Mouse (Mus musculus) brain, embryonic 14.5 days (tissue): ENCODE measurements around the gene Irs1.

Source experiments
- CTCF ChIP-seq: fragments of 200-500 bp; IDR thresholded peaks from 2 replicates; pipeline ENCODE4 v1.5.1; 2012; ENCODE audit warnings: inconsistent platforms, mild to moderate bottlenecking, moderate library complexity, borderline replicate concordance; ENCODE audit not compliant: insufficient read depth, insufficient read length; ENCODE audit errors: extremely low read depth
- POLR2A ChIP-seq: fragments of 200-500 bp; IDR thresholded peaks from 2 replicates; pipeline ENCODE4 v1.6.1; 2012; ENCODE audit warnings: mild to moderate bottlenecking, inconsistent platforms, borderline replicate concordance; ENCODE audit not compliant: poor library complexity, insufficient read depth, insufficient read length, severe bottlenecking; ENCODE audit errors: extremely low read depth

GRCm38 (mm10) chr1:82207511-82207910 lies 83.7 kb downstream of the Irs1 start:
- TF ChIP-seq CTCF (no peak), POLR2A (no peak)
